Mouse (Mus musculus): ENCODE data around the gene 5031439G07Rik. TPM values are rescaled to one million over a fixed set of nuclear protein-coding genes. Genes with fewer than 3 reads are reported as not detected.

Gene 5031439G07Rik
- total RNA-seq, 2 experiments from 2014 or later = 38.8 to 53.7 TPM

DNA sequence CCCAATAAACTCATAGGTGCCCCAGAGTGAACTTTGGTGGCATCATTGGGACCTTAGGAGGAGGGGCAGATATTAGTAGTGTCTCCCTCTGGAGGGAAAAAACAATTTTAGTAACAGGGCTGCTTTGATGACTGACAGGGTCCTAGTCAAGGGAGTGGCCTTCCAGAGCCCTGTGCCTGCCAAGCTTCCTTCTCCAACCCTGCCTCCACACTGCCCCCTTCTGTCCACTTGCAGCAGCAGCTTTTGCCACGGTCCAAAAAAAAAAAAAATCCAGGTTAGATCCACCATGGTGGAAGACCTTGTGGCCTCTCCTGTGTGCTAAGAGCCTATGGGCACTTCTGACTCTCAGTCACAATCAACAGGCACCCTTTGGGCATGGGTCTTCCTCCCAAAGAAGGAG, 7.6 kb upstream of the 5031439G07Rik start:
- DNase-seq (ENCODE audit: low spot score in 2 of 2) = peak; percentile 67 to 72

DNA sequence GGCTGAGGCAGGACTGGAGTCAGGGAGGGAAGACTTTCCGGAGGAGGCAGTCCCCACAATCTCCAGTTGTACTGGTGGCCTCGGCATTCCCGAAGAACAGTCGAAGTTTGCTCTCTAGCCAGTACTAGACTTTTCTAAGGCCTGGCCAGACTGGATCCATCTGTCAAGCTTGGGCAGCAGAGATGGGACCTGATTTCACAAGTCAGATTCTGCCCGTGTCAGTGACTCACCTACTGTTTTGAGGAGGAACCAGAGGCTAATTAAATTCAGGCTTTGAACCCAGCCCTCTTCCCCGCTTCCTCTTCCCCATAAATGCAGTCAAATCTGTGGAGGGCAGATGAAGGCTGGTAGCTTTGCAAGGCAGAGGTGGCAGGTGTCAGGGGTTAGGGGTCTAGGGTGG, 6.7 kb upstream of the 5031439G07Rik start:
- no peak for DNase-seq (ENCODE audit: low spot score in 2 of 2)

DNA sequence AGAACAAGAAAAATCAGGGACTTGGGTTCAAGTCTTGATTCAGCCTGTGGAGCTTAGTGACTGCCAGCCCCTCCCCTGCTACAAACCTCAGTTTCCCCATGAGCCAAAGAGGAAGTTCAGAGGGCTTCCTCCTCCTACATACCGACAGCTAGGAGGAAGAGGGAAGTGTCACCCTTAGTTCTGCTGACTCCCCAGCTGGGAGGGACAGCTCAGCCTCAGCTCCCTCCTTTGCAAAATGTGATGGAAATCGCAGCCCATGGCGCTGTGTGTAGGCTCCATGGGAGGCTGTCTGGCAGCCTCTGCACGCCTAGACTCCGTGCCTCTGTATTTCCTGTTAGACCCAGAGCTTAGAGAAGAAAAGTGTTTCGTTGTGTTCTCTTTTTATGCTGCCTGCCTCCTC, 6.1 kb upstream of the 5031439G07Rik start:
- DNase-seq (ENCODE audit: low spot score in 2 of 2) = no peak

DNA sequence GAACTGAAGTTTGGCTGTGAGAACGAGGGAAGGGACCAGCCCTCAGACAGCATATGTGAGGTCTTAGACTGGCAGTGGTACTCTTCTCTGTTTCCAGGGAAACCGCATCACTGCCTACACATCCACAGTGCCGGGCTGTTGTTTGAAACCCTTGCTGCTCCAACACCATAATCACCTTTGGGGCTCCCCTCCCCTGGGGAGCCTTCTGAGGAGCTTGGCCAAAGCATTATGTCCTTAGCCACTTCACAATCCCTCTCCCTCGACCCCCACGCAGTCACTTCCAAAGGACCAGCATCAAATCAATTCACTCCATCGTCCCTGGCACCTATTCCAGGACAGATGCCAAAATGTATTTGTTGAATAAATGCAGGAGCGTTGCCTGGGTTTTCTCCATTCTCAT, 1.4 kb upstream of the 5031439G07Rik start:
- no peak for DNase-seq (ENCODE audit: low spot score in 2 of 2)

DNA sequence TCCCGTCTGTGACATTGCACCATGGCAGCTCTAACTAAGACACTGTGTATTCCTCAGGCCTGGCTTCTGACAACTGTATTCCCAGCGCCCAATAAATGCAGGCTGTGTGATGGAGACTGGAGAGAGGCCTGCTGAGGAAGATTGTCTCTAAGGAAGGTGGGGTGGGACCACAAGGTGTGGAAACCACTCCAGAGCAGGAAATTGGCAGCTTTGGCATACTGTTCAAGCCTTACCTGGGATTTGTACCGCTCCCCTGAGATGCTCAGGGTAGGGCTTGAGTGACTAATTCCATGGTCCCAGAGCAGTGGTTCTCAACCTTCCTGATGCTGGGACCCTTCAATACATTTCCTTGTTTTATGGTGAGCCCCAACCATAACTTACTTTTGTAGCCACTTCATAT, 747 bp upstream of the 5031439G07Rik start:
- no peak for DNase-seq (ENCODE audit: low spot score in 2 of 2)

DNA sequence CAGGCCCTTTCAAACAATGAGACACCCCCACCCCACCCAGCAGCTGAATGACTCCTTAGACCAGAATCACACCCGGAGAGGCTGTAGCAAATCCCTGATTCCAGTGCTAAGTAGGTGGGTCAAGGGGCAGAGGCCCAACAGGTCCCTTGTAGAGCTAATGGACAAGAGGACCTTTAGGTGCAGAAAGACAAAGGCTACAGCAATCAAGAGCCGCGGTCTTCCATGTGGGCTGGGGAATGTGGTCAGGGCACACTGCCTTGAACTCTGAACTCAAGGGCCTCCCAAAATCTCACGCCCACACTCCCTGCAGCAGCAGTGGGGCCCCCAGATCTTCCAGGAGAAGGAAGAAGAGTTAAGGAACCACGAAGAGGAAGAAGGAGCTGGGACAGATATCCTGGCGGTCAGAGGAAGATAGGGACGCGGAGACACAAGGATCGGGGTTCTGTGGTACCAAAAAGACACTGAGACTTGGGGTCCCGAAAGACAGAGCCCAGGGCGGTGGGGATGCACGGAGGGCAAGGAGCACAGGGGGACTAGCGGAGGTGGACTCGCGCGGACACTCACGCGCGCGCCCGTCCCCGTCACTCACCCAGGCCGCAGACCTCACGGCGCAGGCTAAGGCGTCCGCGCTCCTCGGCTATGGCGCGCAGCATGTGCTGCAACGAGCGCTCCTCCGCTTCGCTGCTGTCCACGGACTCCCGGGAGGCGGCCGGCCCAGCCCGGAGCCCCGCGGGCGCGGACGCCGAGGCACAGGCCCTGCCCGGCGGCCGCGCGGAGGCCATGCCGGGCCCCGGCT, 1.1 kb downstream of the 5031439G07Rik start:
- DNase-seq (ENCODE audit: low spot score in 2 of 2) = no peak

DNA sequence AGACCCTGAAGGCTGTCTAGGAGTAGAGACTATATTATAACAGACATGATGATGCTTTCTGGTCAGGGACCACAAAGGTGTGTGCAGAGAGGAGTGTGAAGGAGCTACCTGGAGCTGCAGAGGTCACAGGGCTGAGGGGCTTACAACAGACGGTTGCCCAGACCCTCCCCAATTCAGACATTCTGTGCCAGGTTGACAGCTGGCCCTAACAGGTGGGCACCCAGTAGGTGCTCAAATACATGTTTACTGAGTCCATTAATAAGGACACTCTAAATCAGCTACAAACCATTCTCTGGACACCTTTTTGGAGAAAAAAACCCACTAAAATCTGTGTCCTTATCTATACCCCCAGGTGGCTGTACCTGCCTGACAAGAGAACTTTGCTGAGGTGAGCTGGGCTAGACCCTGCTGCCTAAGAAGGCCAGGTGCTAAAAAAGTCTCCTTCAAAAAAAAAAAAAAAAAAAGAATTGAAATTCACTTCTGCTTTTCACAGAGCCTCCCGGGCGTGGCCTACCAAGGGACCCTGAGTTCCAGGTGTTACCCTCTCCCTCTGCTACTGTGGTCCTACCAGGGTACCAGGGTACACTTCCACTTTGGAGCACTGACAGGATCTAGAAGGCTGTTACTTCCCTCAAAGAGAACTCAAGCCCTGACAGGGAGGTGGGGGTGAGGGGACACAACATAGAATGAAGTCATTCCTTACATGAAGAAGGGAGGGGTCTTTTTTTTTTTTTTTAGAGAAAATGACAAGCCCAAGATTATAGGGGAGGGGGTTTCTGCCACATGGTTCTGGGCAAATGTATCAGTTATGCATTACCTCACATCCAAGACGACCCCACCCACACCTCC, 2.0 kb downstream of the 5031439G07Rik start:
- no peak for DNase-seq (ENCODE audit: low spot score in 2 of 2)

DNA sequence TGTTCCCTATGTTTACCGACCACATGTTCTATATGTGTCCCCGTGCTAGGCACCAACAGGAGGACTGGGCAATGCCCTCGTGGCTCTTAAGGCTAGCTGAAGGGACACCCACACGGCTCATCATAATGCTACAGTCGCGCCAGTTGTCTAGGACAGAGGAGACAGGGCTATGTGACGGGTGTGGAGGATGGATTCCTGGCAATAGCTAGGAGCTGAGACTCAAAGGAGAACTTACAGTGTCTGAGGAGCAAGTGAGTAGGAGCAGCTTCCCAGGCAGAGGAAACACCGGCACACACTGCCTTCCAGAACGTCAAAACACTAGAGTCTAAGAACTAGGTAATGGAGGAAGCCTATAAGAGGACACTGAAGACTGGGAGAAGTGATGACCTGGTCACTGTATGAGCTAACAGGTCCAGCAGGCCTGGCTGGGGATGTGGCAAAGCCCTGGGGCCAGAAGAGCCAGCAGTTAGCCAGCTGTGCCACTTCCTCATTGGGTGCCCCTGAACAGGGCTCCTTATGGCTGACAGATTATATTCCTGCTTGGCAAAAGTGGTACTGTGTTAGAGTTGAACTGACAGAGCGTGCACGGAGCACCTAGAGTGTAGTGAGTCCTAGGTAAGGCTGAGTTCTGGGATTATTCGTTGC, 2.7 kb downstream of the 5031439G07Rik start:
- DNase-seq (ENCODE audit: low spot score in 2 of 2) = no peak

DNA sequence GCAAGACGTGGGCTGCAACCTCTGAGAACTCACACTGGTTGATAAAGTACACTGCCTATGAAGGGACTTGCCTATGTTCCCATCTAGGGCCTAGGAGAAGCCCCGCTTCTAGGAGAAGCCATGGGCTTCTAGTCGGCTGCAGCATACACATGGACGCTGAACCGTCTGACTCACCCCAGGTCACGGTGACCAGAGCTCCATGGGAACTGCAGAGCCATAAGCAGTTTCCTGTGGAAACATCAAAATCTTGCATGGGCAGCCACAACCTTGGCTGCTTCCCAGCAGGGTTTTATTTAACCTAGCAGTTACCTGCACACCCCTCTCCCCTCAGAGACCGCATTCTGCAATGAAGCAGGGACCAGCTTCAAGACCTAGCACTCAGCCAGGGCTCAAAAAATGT, 4.6 kb downstream of the 5031439G07Rik start:
- DNase-seq (ENCODE audit: low spot score in 2 of 2) = no peak

DNA sequence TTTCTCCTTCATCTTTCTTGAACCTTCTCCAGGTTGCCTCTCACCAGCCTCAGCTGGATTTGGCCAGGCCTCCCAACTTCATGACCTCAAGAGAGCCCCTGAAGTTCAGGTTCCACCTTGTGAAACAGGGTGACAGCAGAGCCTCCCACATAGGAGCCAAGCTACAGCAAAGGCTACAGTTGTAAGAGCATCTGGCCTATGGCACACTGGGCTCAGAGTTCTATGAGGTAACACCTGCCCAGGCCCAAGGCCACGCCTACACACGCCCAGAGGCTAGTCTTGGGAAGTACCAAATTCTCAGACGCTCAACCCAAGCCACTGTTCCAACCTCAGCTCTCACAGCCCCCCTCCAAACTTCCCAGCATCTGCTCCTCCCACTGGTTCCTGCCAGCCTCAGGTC, 5.5 kb downstream of the 5031439G07Rik start:
- no peak for DNase-seq (ENCODE audit: low spot score in 2 of 2)

DNA sequence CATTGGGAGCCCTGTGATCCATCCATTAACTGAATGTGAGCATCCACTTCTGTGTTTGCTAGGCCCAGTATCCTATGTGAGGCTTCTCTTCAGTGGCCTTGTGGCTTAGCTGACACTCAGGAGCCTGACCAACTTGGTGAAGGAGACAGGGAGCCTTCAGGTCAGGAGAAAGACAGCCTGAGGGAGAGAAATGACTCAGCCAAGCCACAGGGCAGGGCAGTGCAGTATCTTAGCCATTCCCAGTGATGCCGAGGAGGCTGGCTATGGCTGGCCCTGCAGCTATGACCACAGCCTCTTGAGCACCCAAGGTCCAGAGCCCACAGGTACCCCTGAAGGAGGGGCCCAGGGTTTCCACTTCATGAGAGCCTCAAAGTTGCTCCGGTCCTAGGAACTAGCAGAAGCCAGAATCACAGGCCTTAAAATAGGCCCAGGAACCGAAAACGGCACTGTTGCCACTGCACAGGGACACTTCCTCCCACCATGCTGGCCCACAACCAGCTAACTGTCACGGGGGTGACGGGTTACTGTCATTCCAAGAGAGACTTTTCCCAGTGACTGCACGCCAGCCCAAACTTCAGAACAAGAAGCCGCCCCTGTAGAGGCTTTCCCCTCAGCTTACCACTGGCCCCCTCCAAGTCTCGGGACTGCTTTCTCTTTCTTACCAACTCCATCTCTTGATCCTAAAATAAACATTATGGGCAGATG, 6.6 kb downstream of the 5031439G07Rik start:
- no peak for DNase-seq (ENCODE audit: low spot score in 2 of 2)

DNA sequence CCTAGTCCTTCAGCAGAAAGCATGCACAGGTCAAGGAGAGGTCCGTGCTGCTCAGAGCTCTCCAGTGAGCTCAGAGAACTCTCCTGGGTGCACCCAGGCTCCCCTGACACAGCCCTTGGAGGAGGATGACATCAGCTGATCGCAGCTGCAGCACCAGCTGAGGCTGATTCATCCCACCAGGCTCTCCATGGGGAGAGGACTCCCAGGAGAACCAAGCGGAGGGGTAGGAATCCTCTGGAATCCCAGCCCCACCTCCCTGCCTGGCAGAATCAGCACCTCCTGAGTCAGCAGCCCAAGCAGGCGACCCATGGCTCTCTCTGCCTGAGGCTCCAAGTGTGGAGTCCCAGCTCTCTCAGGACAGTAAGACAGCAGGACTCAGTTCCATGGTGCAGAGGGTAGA, 12.6 kb downstream of the 5031439G07Rik start:
- DNase-seq (ENCODE audit: low spot score in 2 of 2) = peak in 1 of 2 experiments; percentile 57

DNA sequence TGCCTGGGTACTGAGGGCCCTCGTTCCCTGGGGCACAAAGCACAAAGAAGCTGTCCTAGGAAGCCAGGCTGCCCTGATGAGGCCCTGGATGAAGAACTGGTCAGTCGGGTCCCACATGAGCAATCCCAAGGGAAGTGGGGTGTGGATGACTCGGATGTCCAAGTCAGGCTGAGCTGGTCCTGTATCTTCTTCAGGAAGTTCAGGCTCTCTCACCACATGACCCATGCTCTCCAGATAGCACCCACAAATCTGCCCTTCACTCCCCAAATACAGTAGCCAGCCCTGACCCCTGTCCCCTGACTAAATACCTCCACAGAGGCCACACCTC, 14.8 kb downstream of the 5031439G07Rik start:
- DNase-seq (ENCODE audit: low spot score in 2 of 2) = no peak

DNA sequence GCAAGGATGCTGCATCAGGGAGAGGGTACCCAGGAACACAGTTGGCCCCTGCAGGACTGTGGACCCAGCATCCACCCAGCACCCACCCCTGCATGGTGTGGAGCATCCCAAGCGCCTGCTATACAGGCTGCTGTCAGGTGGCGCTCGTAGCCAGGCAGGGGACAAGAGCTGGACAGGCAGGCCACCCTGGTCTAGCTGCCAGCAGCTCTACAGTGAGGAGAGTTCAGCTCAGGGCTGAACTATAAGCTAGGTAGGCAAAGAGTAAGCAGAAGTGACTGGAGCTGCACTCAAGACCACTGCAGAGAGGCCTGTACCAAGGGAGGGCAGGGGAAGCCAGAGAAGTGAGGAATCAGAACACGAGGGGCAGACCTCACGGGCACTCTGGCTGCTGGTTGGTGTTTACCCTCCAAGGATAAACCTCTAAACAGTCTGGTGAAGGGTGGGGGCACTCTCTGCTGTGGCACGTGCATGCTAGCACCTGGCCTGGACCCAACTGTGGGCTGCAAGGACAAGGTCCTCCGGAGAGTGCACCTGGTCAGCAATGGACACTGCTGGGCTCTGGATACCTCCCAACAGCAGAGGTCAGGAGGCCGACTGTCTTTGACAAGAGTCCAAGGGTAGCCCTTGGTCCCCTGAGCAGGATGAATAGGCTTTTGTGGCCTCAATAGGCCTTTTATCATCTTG, 15.3 kb downstream of the 5031439G07Rik start:
- DNase-seq (ENCODE audit: low spot score in 2 of 2) = no peak

DNA sequence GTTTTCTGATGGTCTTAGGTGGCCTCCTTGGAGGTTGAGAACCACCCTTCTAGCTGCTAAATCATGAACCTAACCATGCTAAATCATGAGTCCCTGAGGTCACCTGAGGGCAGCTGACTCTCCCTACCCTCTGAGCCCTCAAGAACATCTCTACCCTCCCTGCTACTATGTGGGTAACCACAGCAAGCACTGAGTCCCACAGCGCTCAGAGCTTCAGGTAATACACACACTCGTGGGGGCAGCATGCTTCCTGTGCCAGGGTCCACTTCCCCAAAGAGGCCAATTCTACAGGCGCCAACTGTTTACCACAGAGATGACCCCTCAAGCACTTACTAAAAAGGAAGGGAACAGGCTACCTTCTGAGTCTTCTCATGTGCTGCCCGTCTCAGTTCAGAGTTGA, 19.8 kb downstream of the 5031439G07Rik start:
- DNase-seq (ENCODE audit: low spot score in 2 of 2) = no peak

DNA sequence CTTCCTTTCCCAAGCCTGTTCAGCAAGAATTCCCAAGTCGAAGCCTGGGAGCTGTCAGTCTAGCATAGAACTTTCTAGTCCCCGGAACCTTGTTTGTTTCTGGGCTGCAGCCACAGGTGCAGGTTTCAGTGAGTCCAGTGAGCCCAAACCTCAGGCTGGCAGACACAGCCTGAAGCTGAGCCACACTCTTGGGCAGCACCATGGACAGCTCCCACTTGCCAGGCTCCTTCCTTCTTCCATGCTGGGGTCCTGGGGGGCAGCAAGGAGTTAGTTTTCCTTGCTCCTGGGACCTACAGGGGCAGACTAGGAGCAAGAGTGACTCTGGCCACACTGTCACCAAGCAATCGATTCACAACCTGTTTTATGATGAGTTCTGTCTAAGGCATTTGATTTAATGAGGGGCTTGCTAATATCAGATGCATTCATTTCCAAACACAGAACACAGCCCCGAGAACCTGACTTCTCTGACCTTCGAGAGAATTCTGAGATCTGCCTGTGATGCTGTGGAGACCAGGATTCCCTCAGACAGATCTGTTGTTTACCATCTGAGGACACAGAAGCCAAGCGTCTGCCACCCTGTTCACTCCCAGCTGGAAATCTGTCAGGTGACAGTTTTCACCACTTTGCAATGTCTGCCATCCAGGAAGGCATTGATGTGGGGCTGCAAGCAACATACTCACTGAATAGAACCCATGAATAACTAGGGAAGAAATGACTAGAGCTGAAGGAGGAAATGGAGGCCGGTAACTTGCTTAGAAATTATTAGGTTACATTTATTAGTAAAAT, 22.6 kb downstream of the 5031439G07Rik start:
- DNase-seq (ENCODE audit: low spot score in 2 of 2) = peak; percentile 53 to 63

DNA sequence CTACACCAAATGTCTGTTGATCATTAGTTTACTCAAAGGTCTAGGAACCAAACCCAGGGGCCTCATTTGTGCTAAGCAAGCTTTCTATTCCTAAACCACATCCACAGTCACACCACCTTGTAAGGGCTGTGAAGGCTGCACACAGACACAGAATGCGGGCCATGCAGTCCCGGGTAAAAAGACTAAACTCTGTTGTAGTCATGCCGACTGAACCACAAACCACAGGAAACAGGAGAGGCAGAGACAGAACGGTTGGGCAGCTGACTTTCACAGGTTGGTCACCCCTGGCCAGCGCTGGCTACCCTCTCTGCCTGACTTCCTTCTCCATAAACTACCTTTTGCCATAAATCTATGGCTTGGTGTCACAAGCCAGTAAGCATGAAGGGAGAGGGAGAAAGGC, 23.6 kb downstream of the 5031439G07Rik start:
- no peak for DNase-seq (ENCODE audit: low spot score in 2 of 2)

DNA sequence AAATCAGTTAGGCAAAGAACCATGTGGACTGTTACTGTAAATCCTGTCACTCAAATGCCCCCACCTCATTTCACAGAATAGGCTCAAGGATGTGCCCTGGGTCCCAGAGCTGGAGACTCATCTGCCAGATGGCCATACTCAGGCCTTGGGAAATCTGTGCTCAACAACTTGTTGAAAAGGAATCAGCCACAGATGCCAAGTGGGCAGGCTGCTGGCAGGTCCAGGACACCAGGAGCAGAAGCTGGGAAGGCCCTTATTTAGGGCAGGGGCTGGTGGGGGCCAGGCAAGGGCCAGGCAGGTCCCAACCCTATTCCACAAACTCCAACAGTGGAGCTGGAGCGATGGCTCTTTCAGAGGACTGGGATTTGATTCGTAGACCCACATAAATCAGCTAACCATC, 25.8 kb downstream of the 5031439G07Rik start:
- no peak for DNase-seq (ENCODE audit: low spot score in 2 of 2)

DNA sequence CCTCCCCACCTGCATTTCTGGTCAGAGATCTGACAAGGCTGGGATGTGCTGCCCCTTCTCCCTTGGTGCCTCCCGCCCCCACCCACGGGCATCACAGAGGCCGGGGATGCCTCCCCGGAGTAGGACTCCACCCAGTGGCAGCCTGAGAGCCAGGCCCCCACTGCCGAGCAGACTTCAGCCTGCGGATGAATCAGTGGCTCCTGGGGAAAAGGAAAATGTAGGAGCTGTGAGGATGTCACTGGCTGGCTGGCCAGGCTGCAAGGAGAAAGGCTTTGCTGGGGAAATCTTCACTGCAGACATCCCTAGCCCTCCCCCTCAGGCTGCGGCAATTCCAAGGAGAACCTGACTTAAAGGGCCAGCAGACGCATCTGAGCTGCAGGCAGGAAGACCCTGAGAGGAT, 27.7 kb downstream of the 5031439G07Rik start:
- no peak for DNase-seq (ENCODE audit: low spot score in 2 of 2)

DNA sequence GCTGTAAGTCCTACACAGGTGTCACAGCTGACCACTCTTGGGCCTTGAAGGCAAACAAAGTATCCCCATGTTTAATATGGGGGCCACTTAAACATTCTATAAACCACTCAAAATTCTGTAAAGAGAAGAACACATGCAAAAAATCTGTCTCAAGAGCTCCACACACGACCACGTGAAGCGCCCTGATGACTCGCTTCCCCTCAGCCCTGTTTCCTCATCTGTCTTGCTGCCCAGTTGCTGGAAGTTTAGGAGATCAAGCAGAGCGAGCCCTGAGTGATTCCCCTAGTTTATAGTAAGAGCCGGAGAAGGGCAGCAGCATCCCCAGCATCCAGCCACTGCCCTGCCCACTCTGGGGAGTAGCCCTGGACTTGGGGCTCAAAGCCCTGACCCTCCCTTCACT, 28.5 kb downstream of the 5031439G07Rik start:
- DNase-seq (ENCODE audit: low spot score in 2 of 2) = no peak

All from adrenal gland, adult 18-20 months (tissue).